ENCODE assay signal across 7 mouse cellular contexts in the genomic region with DNA sequence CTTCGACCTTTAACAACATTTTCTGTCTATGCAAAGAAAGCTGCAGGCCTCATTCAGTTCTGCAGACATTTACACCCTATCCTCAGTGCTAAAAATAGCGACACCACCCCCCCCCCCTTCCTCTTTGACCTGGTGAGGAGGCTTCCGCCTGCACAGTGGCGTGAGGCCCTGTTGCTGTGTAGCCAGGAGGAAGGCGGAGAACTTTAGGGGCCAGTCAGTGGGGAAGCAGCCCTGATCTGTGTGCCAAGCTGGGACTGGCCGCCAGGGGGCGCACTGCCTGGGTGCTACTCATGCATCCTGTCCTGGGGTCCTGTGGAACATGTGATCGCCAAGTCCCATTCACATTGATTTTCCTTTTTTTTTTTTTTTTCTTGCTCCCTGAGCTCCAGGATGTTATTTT. TPM values are rescaled to one million over a fixed set of nuclear protein-coding genes. Genes with fewer than 3 reads are reported as not detected.
A peak's percentile ranks its signal among the peaks of the same experiment; 100 is the strongest.
DNase-seq lines count a peak whose midpoint lies in the region; ATAC-seq lines count a peak whose summit lies in the region.

No protein-coding gene starts in this region.

- H3K9ac ChIP-seq in limb, embryonic 11.5 days (ENCODE audit: low read length): no peak overlapping the region
- H3K9ac ChIP-seq in midbrain, embryonic 13.5 days (replicated peaks): no peak overlapping the region

- peak; percentile 72 for ATAC-seq in limb, embryonic 11.5 days (ENCODE audit: insufficient number of reproducible peaks, low FRiP score, low TSS enrichment, low read depth)
- peak; percentile 62 for ATAC-seq in midbrain, embryonic 13.5 days

- no peak overlapping the region; the same call in 1 of the 2 replicates for H3K4me2 ChIP-seq in limb, embryonic 11.5 days (ENCODE audit: low read depth, severe bottlenecking)
- H3K4me2 ChIP-seq in midbrain, embryonic 13.5 days (replicated peaks): no peak overlapping the region

- H3K27me3 ChIP-seq in limb, embryonic 11.5 days (ENCODE audit: control insufficient read depth, insufficient read depth, low read length): no peaks in the 10 kb centered on the region
- no peaks in the 10 kb centered on the region for H3K27me3 ChIP-seq in midbrain, embryonic 13.5 days

- H3K36me3 ChIP-seq in limb, embryonic 11.5 days (ENCODE audit: control insufficient read depth, insufficient read depth, low read length): no peaks in the 10 kb centered on the region
- no peaks in the 10 kb centered on the region for H3K36me3 ChIP-seq in midbrain, embryonic 13.5 days

- peaks cover 13% of the 10 kb centered on the region for H3K4me1 ChIP-seq in limb, embryonic 11.5 days (ENCODE audit: control insufficient read depth, insufficient read depth, low read length)
- peaks cover 51% of the 10 kb centered on the region for H3K4me1 ChIP-seq in midbrain, embryonic 13.5 days (replicated peaks)

- H3K4me3 ChIP-seq in limb, embryonic 11.5 days (ENCODE audit: low read depth, low read length): no peak overlapping the region
- H3K4me3 ChIP-seq in midbrain, embryonic 13.5 days (replicated peaks): no peak overlapping the region

- H3K27ac ChIP-seq in limb, embryonic 11.5 days (replicated peaks; ENCODE audit: low read depth, low read length): peak overlapping the region; percentile 79
- peak overlapping the region; percentile 63 for H3K27ac ChIP-seq in midbrain, embryonic 13.5 days

- no peaks in the 10 kb centered on the region for H3K9me3 ChIP-seq in limb, embryonic 11.5 days (ENCODE audit: control insufficient read depth, low read length)
- no peaks in the 10 kb centered on the region for H3K9me3 ChIP-seq in midbrain, embryonic 13.5 days

- 11% methylated on average over 8 of the region's 8 CpGs for WGBS in limb, embryonic 11.5 days
- WGBS in midbrain, embryonic 13.5 days: 14% methylated on average over 8 of the region's 8 CpGs

- DNase-seq in adrenal gland, adult 8-10 months: peak; percentile 86
- DNase-seq in embryo, embryonic 9.5 days (ENCODE audit: extremely low spot score): peak; percentile 90
- peak; percentile 100 for DNase-seq in heart, adult 11 months
- DNase-seq in kidney, adult 18-20 months: peak; percentile 91
- peak; percentile 94 for DNase-seq in limb, embryonic 11.5 days (ENCODE audit: low spot score)
- DNase-seq in spleen, adult 12 weeks (ENCODE audit: low spot score): peak; percentile 70

RNA-seq across cellular contexts. Expression of gene Dnmt3a, which starts 24.3 kb away (rescaled TPM):
- total RNA-seq in adrenal gland, adult 8-10 months (2022): 10 to 100 TPM; 35.5 to 81.6 (median 56.9) TPM
- polyA plus RNA-seq in limb, embryonic 11.5 days (2014; fragmentation: Nextera tagmentation; extraction: Ambion mirVana): 158 and 179 TPM in 2 replicates
- polyA plus RNA-seq in midbrain, embryonic 13.5 days (2015; fragmentation: Nextera tagmentation; extraction: Ambion mirVana): 111 and 124 TPM in 2 replicates
